Mouse (Mus musculus) CD8-positive naive resting alpha-beta T cell, adult 2 months (primary cell): ENCODE measurements at regions not wholly inside any gene's neighbourhood (a gene's known extent, or its start where the extent isn't known, plus 50 kb on each side); places are given as distances from the start of the nearest gene placed in this dataset.

Source experiments
- DNase-seq, 2 experiments: peaks; one replicate each; pipeline ENCODE4 v3.0.0; 2022; ENCODE audit warnings: low read depth in 2 of 2, low spot score in 2 of 2

DNA sequence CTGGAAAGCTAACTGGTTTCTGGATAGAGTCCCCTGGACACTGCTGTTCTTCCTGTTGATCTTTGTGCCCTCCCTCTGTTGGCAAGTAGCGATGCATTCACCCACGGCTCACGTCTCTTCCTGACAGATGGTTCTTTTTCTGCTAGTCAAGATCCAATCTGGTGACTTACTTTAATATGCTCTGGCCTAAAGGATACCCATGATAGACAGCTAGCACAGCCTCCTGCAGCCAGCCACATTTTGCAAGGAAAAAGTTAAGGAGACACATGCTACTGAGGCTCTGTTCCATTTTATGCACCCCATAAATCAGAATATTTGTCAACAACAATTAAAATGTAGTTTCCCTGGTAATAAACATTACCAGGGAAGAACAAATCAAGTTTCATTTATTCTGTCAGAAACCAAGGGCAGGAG is 410.3 kb upstream of the Tmpo start:
- DNase-seq, result no peak

DNA sequence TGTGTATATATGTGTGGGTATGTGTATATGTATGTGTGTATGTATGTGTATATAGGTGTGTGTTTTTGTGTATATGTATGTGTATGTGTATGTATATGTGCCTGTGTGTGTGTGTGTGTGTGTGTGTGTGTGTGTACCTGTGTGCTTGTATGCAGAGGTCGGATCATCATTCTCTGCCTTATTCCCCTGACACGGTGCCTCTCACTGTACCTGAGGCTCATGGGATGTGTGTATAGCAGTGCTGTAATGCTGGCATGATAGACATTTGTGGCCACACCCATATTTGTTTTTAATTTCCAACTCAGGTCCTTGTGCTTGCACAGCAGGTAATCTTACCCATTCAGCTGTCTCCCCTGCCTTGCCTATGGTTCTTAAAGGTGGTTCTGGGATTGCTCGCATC is 402.1 kb upstream of the Tmpo start:
- no peak for DNase-seq

DNA sequence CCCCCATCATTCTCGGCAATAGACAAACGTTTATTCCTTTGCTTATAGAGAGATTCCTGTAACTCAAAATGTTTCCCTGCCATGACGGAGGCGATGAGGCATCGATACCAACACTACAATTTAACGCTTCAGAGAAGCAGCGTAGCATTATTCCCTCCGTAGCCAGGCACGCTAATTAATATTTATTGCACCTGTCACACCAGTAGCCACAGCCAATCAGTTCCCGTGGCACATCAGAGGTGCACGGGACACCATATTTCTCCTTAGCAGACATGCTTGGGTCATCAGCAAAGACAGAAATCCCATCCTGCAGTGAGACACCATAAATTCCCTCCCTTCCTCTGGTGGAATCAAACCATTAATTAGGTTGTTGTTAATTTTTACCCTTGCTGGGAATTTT is 399.8 kb upstream of the Tmpo start:
- DNase-seq, result no peak

DNA sequence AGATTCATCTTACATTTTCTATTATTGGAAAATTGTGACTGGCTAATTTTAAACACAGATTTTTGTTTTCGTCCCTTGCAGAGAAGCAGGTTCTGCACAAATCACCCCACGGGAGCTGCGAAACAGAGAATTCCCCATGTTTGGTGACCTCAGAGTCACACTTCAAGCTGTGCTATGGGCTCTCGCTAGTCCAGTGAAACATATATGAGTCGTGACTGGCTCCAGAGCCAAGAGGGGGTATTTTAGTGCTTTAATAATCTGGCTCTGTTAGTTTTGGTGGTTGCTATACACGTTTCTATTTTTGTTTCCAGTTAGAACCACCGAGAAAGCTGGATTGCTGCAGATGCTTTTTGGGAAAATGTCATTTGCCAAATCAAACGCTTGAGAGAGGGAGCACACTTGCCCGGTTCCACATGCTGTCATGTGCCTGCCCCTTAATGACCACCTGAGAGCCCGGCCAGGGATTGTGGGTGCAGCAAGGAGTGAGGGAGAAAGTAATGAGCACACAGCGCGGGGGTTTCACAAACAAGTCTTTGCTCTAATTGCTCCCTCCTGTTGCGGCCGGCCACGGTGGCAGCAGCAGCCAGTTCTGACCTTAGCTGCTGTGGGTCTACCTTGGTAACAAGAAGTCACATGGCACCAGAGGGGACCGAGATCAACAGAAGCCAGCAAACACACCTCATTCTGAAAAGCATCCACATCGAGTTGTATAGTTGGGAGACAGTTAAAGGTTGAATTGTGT is 394.4 kb upstream of the Tmpo start:
- no peak for DNase-seq

DNA sequence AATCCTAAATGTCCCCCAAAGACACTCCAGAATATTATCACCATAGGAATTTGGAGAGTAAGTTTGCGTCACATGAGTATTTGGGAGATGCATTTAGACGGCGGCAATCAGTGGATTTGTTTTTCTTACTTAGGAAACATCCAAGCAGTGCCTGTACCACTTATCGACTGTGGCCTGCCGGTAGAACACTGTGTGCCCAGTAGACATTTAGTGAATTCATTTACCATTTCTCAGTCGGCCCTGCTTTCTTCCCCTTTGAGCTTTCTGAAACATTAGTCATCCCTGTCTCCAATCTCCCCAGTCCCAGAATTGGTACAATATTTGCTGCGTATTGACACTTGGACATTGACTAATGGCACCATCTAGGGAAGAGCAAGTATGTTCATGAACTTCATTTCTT is 391.7 kb upstream of the Tmpo start:
- DNase-seq, result no peak

DNA sequence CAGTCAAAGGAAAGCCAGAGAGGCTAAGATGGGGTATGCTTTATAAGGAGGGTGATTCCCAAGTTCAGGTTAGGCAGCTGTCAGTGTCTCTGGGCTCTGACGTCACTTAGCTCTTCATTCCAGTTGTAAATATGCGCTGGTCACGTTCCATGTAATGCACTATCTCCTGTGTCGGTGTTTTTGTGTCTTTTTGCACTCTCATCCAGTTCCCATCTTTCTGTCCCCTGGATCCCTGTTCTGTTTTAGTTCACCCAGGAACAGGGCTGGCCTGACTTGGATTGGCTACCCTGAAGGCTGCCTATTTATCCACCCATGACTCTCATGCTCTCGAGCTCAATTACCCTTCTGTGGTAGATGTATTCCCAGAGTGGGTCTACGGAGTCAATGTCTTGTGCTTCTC is 387.9 kb upstream of the Tmpo start:
- no peak for DNase-seq

DNA sequence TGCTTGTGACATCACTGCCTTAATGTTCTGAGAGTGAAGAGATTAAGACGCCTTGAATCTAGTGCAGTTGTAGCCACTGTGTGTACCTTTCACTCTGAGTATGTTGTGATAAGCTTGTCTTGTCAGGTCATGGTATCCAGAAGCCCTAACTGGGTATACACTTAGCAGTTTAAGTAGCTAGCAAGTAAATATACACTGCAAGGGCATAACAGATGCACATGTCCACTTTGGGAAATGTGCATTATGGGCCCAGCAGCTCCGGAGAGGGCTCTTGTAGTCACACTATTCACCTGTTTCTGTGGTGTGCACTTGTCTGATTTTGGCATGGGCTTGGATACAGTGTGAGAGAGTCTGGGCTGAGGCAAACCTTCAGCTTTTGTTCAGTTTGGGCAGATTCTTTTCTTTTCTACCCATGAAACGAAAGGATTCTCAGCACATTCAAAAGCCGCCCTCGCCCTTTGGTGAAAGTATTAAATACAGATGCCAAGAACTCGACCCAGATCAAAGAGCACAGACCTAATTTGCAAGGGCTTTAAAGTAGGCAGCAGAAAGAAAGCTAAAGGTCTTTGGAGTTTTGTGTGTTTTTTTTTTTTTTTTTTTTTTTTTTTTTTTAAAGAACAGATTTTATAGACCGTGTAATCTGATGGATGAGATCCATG is 385.1 kb upstream of the Tmpo start:
- no peak for DNase-seq

DNA sequence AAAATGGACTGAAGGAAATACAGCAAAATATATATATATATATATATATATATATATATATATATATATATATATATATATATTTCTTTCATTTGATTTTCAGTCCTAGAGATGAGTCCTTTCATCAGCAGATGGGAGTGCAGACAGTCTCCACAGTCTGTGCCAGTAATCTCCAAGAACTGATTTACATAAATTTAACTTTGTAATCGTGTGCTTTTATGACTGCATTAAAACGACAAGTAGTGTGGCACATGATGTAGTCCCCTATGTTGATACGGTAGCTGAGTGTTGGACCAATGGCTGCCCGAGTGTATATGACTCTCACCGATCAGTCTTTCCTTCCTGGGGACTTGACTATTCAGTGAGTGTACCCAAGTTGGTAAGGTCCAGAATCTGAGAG is 378.2 kb upstream of the Tmpo start:
- no peak for DNase-seq

DNA sequence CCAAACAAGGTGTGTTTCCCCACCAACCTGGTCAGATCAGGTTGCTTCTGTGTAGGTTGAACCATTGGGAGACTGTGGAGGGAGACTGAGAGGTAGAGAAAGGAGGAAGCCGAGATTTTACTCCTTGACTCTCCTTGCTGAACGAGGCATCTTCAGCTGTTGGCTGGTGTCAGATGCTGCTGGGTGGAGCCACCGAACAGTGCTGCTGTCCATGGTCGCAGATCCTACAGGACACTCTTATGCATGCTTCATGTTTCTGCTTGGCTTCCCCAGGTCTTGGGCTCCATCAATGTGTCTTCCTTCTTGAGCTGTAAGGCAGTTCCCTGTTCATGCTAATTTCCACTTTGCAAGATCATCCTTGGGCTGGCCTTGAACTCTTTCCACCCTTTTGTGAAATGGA is 367.0 kb upstream of the Tmpo start:
- DNase-seq, result no peak

DNA sequence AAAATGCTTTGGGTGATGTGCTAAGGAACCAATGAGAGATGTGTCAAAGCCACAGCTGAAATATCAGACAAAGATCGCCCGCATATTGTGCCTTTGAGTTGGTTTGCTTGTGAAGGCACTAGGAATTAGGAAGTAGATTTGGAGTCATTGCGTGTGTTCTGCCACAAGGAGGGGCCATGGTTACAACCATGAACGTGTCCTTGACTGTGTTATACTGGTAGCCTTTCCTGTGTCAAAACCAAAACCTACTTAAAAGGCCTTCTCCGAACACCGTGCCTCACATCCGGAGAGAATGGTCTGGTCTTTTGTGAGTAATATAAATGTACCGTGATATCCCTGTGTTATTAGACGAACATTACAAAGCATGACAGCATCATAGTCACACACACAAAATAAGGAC is 365.0 kb upstream of the Tmpo start:
- no peak for DNase-seq

DNA sequence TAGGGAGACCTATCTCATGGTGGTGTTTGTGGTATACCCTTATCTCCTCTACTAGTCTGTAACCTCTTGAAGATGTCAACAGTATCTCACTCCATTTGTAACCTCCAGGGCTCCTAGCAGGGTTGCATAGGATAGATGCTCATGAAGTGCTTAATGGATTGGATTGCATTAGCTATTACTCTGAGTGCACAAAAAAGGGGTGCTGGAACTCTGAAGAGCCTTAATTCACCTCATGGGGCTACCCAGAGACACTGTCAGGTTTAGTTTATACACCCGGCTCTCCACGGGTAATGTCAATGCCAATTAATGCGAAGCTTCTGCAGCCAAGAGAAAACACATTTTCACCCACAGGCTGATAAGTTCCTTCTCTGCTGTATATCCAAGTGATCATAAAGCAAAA is 364.3 kb upstream of the Tmpo start:
- no peak for DNase-seq

DNA sequence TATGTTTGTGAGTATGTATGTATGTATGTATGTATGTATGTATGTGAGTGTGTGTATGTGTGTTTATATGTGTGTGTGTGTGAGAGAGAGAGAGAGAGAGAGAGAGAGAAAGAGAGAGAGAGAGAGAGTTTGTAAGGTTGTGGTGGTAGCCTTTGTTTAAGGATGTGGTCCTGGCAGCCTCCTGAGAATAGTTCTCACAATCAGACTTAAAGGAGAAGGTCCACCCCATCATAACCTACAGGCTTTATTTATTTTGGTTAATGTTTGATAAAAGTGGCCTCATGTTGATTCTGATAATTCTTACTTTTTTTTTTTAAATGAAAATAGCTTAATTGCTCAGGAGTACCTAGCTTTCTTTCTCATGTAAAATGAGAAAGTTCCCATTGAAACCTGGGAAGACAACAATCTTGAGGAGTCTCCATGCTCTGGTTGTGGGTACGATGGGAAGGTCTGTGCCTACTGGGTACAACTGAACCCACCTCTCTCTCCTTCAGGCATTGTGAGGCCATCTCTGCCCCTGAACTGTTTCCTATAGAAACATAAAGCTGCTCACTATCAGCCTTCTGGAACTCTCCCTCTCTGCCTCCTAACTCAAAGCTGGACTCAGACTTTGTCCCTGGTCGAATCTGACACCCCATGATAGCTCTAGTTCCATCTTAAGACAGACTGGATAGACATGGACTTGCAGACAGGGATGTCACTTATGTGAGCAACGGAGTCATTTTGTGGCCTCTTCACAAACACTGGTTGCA is 362.2 kb upstream of the Tmpo start:
- no peak for DNase-seq

DNA sequence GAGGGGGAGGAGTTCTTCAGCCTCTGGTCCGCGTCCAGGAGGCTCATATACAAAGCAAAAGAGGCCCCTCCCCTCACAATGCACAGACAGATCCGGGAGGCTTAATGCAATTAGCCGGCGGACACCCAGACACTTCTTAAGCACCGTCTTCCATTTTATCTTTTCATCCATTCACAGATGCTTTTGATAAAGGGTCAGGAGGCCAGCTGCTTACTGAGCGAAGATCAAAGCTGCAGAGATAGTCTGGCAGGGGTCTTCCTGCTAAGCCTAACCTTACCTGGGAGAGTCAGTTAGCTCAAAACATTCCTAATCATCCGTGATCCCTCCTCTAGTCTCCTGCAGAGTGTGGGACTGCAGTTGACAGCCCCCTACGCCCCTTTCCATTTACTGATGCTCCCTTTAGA is 361.1 kb upstream of the Tmpo start:
- DNase-seq, result no peak

DNA sequence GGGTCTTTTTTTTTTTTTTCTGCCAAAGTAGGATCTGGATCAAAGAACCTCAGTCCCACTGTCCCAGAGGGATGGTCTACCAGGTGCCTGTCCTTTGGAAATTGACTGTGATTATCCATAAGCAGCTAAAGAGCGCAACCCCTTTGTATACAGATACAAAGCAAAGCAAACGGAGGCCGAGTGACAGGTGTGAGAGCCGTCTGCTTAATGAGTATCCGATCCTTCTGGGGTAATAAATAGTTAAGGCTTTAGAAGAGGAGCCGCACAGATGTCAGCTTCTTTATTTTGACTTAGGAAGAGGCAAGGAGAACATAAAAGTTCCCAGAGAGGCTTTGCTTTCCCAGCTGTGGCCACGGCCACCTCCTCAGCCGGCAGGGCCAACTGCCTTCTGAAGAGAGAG is 356.1 kb upstream of the Tmpo start:
- DNase-seq, result no peak

DNA sequence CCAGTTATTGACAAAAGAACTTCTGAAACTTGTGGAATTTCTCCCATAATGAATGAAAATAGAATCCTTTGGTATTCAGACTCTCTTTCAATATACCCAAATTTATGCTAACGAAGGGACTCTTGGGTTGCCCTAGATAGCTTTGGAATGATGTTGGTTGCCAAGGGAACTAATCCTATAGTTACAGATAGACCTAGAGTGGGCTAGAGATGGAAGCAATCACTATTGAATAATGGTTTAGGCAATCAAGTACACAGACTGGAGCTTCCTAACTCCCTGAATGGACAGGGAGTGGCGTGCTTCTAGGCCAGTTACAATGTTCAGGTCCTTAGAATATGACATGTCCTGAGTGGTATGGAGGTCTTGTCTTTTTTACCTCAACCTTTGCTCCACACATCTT is 354.3 kb upstream of the Tmpo start:
- no peak for DNase-seq

DNA sequence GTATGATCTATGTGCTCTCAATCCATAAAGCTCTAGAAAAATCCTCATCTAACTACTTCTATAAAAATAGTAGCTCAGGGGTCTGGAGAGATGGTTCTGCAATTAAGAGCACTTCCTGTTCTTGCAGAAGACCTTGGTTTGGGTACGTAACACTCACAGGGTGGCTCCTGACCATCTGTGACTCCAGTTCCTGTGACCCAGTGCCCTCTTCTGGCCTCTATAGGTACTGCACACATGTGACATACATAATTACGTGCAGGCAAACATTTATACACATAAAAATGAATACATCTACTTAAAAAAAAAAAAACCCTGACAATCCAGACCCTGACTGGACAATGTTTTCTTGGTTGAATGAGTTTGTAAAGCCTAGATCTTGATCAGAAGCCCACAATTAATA is 347.2 kb upstream of the Tmpo start:
- DNase-seq, result no peak

DNA sequence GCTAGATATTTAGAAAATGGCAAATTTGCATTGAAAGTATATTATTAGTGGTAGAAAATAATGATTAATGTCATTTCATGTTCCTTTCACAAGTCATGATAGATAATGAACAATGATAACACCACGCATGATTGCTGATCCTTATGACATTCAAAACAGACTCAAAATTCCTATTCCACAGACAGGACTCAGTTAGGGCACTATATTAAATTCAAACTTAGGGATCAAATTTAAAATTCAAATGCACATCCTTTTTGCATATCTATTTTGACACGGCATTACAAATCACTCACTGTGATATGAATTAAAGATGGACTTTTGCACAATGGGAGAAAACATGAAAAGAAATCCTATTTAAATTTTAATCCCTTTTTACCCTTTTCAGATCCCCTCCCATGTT is 340.1 kb upstream of the Tmpo start:
- DNase-seq, result no peak

DNA sequence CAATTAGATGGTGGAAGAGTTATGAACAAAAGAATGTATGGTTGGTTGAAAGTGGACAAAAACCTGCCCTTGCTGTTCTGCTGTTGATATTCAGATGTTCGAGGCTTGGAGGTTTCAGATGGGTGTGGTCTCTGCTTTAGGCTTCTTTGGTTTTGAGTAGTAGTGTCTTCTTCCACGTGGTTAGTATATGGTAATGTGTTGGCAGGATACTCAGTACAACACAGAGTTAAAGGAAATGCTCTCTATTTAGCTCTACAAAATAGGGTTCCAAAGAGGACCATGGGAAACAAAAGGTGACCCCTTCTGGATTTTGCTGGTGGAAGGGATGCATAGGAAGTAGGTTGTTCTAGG is 333.9 kb upstream of the Tmpo start:
- no peak for DNase-seq

DNA sequence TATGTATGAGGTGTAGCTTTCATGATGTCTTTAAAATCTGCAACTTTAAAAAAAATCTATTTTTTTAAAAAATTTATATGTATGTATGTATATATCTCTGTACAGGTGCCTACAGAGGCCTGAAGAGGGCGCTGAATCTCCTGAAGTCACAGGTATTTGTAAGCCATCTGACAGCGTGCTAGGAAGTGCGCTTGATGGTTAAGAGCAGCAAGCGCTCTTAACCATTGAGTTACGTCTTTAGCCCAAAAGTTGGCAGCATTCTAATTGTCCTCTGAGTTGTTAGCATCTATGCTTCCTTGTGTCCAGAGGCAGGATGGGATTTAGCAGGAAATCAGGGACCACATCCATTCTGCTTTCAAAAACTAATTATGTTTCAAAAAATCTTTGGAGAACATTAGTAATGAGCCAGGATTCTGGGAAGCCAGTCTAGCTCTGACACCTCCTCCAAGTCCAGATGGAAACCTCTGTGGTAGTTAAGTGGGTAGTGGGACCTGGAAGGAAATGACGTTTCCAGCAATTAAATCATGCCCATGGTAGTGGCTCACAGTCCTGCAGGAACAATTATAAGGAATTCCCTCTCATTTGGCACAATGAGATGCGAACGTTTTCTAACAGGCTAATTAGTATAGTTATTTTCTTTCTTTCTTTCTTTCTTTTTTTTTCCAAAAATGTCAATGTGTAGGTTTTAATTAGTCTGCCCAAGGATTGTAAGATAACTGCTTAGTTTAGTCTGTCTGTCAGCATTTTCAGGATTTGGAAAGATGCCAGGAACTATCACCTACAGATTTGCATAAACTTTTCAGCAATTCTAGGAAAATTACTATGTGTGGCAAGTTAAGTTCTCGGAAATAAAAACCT is 333.3 kb upstream of the Tmpo start:
- DNase-seq, result no peak

DNA sequence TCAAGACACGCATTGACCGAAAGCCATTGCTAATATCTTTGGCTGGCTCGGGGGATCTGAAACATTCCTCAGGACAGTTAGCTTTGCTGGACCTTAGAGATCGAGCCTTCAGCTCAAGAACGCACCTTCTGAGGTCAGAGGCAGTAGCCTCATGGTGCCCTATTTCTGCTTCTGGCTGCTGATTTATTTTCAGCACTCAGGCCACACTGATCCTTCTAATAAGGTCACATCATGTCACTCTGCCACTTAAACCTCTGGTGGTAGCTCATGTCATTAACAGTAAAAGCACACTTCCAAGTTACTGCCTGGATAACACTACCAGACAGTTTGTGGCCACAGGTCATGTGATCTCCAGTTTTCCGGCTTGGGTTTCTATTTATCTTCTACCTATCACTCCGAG is 325.9 kb upstream of the Tmpo start:
- DNase-seq, result no peak

DNA sequence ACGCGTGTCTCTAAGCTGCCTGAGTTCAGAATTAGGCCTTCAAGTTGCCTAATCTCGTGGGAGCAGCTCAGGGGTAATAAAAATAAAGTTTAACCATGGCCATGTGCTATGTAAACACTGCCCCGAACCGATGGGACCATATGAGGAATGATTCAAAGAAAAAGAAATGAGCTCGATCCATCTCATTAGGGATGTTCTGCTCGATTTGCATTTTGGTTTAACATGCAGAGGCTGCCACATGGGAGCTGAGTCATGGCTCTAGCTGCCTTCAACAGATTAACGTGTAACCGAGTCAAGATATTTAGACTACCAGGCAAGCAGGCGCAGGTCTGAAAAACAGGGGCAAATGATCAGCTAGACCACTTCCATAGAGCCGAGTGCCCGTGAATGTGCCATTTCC is 323.8 kb upstream of the Tmpo start:
- DNase-seq, result no peak

DNA sequence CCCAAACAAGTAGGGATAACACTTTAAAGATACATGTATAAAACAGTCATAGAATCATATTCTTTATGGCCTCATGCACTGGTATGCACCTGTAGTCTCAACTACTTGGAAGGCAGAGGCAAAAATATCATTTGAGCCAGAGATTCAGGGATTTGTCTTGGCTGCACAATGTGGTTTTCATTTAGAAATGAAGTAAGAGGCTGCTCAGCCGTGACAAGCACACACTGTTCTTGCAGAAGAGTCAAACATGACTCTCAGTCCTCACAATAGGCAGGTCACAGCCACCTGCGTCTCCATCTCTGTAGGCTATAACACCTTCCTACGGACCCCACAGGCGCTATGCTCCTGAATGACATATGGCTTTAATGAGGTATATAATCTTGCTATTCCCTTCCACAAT is 317.4 kb upstream of the Tmpo start:
- no peak for DNase-seq
